Mouse (Mus musculus) liver, postnatal 0 days (tissue): ENCODE data around the gene Prelid3b. TPM values are rescaled to one million over a fixed set of nuclear protein-coding genes. Genes with fewer than 3 reads are reported as not detected.
A peak's percentile ranks its signal among the peaks of the same experiment; 100 is the strongest.

Source experiments
- ATAC-seq: fragments of 200-750 bp; cut with Nextera tagmentation; 2 replicates; pipeline ENCODE4 v1.8.0; 2017; ENCODE audit warnings: mild to moderate bottlenecking, moderate library complexity
- DNase-seq: peaks from one replicate; pipeline ENCODE4 v3.0.0-alpha.2; 2016
- H3K27ac ChIP-seq: fragments of 300-500 bp; sonication (generic); 2 replicates; pipeline ENCODE4 v1.5.1; 2014; ENCODE audit warnings: antibody characterized with exemption, moderate library complexity, mild to moderate bottlenecking, low read depth
- H3K27me3 ChIP-seq: fragments of 300-500 bp; sonication (generic); 2 replicates; pipeline ENCODE4 v1.6.1; 2014; ENCODE audit warnings: low read length, control low read depth, mixed read lengths; ENCODE audit not compliant: insufficient read depth
- H3K36me3 ChIP-seq: fragments of 300-500 bp; sonication (generic); replicated peaks from 2 replicates; pipeline ENCODE4 v1.6.1; 2014; ENCODE audit warnings: mild to moderate bottlenecking, control low read depth, low read length, moderate library complexity, mixed read lengths; ENCODE audit not compliant: insufficient read depth
- H3K4me1 ChIP-seq: fragments of 300-500 bp; sonication (generic); 2 replicates; pipeline ENCODE4 v1.6.1; 2014; ENCODE audit warnings: antibody characterized with exemption, mild to moderate bottlenecking, control low read depth; ENCODE audit not compliant: insufficient read depth
- H3K4me2 ChIP-seq: fragments of 300-500 bp; sonication (generic); 2 replicates; pipeline ENCODE4 v1.6.1; 2014; ENCODE audit warnings: low read depth, mild to moderate bottlenecking, low read length, moderate library complexity, mixed read lengths
- H3K4me3 ChIP-seq: fragments of 300-500 bp; sonication (generic); 2 replicates; pipeline ENCODE4 v1.5.1; 2014; ENCODE audit warnings: low read depth, low read length
- H3K9ac ChIP-seq: fragments of 300-500 bp; sonication (generic); replicated peaks from 2 replicates; pipeline ENCODE4 v1.6.1; 2014; ENCODE audit warnings: mild to moderate bottlenecking, moderate library complexity
- H3K9me3 ChIP-seq: fragments of 300-500 bp; sonication (generic); 2 replicates; pipeline ENCODE4 v1.6.1; 2016; ENCODE audit warnings: mild to moderate bottlenecking, control low read depth, low read length, mixed read lengths
- CTCF ChIP-seq: sonication (generic); IDR thresholded peaks from 2 replicates; pipeline ENCODE4 v1.5.1; 2016; ENCODE audit warnings: antibody characterized with exemption, low read depth
- EP300 ChIP-seq: IDR thresholded peaks from 2 replicates; pipeline ENCODE4 v1.6.1; 2016; ENCODE audit warnings: antibody characterized with exemption, low read depth, mild to moderate bottlenecking
- WGBS: fragments of 180-500 bp; shearing (Covaris S2); extraction: QIAGEN DNeasy Blood & Tissue Kit; methylation state at CpG from one replicate; pipeline ENCODE4 v1.1.7; 2014; ENCODE audit not compliant: insufficient replicate concordance; 5-methylcytosine and 5-hydroxymethylcytosine counted together
- polyA plus RNA-seq: library from polyadenylated mRNA; unstranded; fragments of >200 nt; fragmentation: Nextera tagmentation; extraction: Ambion mirVana; gene quantifications from 2 replicates; pipeline ENCODE4 v1.2.1, GENCODE M21; 2015

Prelid3b gene
- polyA plus RNA-seq, 1 experiment from 2014 or later = 72.3 TPM

- H3K27me3 ChIP-seq = no peaks in the 10 kb centered on the region
- no peaks in the 10 kb centered on the region for H3K4me1 ChIP-seq
- H3K36me3 ChIP-seq = peaks cover 81% of the 10 kb centered on the region
- no peaks in the 10 kb centered on the region for H3K9me3 ChIP-seq
- no peak for TF ChIP-seq EP300
- no peak overlapping the region for H3K4me2 ChIP-seq
- 91% methylated on average over 11 of the region's 11 CpGs for WGBS
- DNase-seq (no peak), ATAC-seq (no peak)
- no peak overlapping the region for H3K27ac ChIP-seq
- H3K4me3 ChIP-seq = no peak overlapping the region
- H3K9ac ChIP-seq = no peak overlapping the region
Observed at GRCm38 (mm10) chr2:174424301-174425085, 48.4 kb downstream of the Prelid3b start.

GRCm38 (mm10) chr2:174421107-174421506 is 51.8 kb downstream of the Prelid3b start:
- no peak overlapping the region for H3K27ac ChIP-seq
- TF ChIP-seq CTCF (no peak), EP300 (no peak)
- H3K4me3 ChIP-seq = no peak overlapping the region
- H3K4me1 ChIP-seq = peaks cover 10% of the 10 kb centered on the region
- WGBS = 87% methylated on average over 6 of the region's 6 CpGs
- no peak overlapping the region for H3K4me2 ChIP-seq
- no peak overlapping the region for H3K9ac ChIP-seq
- H3K9me3 ChIP-seq = no peaks in the 10 kb centered on the region
- H3K36me3 ChIP-seq = peaks cover 47% of the 10 kb centered on the region
- H3K27me3 ChIP-seq = no peaks in the 10 kb centered on the region
- DNase-seq (no peak), ATAC-seq (no peak)

- 1% methylated on average over 40 of the region's 40 CpGs for WGBS
- no peaks in the 10 kb centered on the region for H3K27me3 ChIP-seq
- no peaks in the 10 kb centered on the region for H3K9me3 ChIP-seq
- ATAC-seq (peak; percentile 98), DNase-seq (peak; percentile 99)
- peak within 1 kb of the TSS; percentile 86 for H3K4me2 ChIP-seq
- peak within 1 kb of the TSS; percentile 94 for H3K9ac ChIP-seq
- peak within 1 kb of the TSS; percentile 91 for H3K4me3 ChIP-seq
- TF ChIP-seq EP300 (no peak), CTCF (no peak)
- peaks cover 7% of the 10 kb centered on the region; the same call in 1 of the 2 replicates for H3K36me3 ChIP-seq
- H3K4me1 ChIP-seq = peaks cover 11% of the 10 kb centered on the region
- H3K27ac ChIP-seq = peak within 1 kb of the TSS; percentile 78
Observed at GRCm38 (mm10) chr2:174415731-174416310, 57.1 kb downstream of the Prelid3b start, which contains the start of gene Nelfcd. Nelfcd (plus strand) TSS chr2:174415804.

Other genes starting within 250 kb of the Prelid3b start
- gene Gnas, start 188.8 kb downstream of the Prelid3b start, polyA plus RNA-seq = 332 and 343 TPM in 2 replicates
- 1.3 and 2.9 TPM in 2 replicates for gene Gm20721, start 126.4 kb downstream of the Prelid3b start, polyA plus RNA-seq
- 34.5 and 38.8 TPM in 2 replicates for gene Nelfcd, start 57.3 kb downstream of the Prelid3b start, polyA plus RNA-seq
- 174 and 178 TPM in 2 replicates for gene Ctsz, start 34.0 kb downstream of the Prelid3b start, polyA plus RNA-seq
- 21.4 and 26.4 TPM in 2 replicates for gene Tubb1, start 22.4 kb downstream of the Prelid3b start, polyA plus RNA-seq
- 528 and 545 TPM in 2 replicates for gene Atp5e, start 9.0 kb downstream of the Prelid3b start, polyA plus RNA-seq
- gene Zfp831, start 170.5 kb upstream of the Prelid3b start, polyA plus RNA-seq = 0.04 and 0.07 TPM in 2 replicates